Mouse (Mus musculus) heart, postnatal 0 days (tissue): ENCODE data around the gene Cd93.

Experiments used
- CTCF ChIP-seq: IDR thresholded peaks from 2 replicates; pipeline ENCODE4 v1.5.1; 2016; ENCODE audit warnings: antibody characterized with exemption, control low read depth, low read depth
- EP300 ChIP-seq: IDR thresholded peaks from 2 replicates; pipeline ENCODE4 v1.6.1; 2016; ENCODE audit warnings: antibody characterized with exemption, low read depth

GRCm38 (mm10) chr2:148445616-148446015 lies 2.3 kb upstream of the Cd93 start:
- TF ChIP-seq EP300 (no peak), CTCF (no peak)
